Mouse (Mus musculus) olfactory bulb, adult 2 months (tissue): ENCODE results near the gene Crybg3.

ENCODE experiments used
- CTCF ChIP-seq: fragments of 200-500 bp; IDR thresholded peaks from 2 replicates; pipeline ENCODE4 v1.5.1; 2012; ENCODE audit warnings: low read depth, mild to moderate bottlenecking, low read length, moderate library complexity; ENCODE audit not compliant: insufficient read depth
- POLR2A ChIP-seq: fragments of 200-500 bp; IDR thresholded peaks from 2 replicates; pipeline ENCODE4 v1.6.1; 2012; ENCODE audit warnings: mild to moderate bottlenecking, low read depth, low read length, moderate library complexity; ENCODE audit not compliant: insufficient read depth

DNA sequence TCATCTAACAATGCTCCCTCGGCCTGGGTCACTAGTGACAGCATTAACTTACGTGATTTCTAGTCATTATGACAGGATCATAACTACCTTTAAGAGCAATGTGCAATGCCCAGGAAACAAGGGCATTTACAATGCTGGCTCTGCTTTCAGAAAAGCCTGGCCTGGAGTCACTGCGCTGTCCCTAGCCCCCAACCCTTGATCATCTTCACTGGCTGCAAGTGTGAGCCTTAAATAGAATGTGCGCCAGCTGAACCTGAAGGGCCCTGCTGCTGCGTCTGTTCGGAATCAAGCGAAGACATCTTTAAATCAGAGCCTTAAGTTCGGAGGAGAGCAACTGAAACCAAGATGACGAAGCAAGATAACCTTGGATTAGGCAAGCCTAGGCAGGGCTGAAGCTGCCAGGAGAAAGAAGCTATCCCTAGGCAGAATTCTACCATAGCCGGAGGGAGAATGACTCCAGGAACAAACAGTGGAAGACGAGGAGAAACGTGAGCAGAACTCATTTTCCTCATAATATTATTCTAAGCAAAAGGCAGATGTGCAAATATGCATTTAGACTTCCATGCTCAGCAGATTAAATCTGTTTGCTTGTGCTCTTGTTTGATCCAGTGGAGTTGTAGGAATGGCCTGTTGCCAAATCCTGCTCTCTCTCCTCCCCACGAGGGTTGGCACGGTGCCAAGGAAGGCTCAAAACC is 52.7 kb downstream of the Crybg3 start:
- no peak for TF ChIP-seq POLR2A
- no peak for TF ChIP-seq CTCF
